Mouse (Mus musculus) cerebellum, adult 9-10 months (tissue): ENCODE measurements around the gene Shoc2.

Experiments
- DNase-seq: peaks from one replicate; pipeline ENCODE4 v3.0.0; 2022

Shoc2 gene

DNA sequence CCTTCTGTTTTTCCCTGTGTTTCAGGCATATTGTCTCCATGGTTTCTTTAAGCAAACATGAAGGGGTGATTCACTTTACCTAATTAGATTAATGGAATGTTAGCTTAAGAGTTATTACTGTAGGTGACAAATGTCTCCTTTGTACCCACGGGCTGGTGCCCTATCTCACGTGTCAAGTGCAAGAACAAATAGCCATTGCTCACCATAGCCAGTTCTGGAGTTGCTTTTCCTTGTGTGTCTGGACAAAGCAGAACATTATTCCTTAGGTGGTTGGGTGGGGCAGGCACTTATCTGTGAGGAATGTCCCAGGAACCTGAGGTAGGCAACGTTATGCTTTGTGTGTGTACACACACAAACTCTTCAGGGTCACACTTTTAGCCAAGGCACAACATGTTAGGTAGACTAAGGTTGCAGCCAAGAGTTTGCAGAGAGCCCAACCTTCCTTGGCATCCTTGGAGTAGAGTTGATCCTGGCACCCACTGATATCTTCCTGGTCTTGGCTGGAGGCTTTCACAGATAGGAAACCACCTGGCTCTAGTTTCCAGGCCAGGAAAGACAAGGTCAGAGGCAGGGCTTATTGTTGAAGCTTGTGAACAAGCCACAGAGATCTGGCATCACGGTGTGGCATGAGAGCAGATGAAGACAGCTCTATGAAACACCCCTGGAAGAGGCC lies 96.4 kb downstream of the Shoc2 start:
- DNase-seq = peak; percentile 31

DNA sequence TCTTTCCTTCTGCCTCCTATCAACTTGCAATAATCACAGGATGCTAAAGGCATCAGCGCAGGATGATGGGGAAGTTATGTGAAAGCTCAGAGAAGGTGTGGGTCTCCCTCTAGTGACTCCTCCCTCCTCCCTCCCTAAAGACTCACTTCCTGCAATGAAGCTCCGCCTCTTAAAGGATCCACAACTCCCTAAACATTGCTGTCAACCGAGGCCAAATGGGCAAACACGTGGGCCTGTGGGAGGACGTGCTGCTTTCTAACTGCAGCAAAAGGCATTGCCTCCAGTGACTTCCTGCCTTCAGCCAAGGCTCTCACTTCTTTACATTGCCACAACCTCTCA lies 96.9 kb downstream of the Shoc2 start:
- DNase-seq = peak; percentile 30

DNA sequence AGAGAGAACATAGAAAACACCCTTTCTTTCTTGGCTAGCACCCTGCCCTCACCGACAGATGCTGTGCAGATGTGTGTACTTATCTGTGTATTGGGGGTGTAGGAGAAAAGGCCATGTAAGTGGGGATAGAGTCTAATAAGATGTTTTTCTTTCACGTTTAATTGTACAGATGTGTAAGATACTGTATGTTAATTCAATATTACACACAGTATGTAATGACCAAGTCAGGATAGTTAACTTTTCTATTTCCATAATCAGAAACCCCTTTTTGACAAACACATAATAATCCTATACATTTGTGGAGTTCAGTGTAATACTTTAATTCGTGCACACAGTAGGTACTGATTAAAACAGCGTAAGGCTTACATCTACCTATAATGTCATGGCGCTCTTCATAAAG lies 99.7 kb downstream of the Shoc2 start, which contains the start of gene Adra2a:
Gene Adra2a, plus strand, starts transcription at position 301 of the 400 bp plus-strand sequence.
- no peak for DNase-seq

DNA sequence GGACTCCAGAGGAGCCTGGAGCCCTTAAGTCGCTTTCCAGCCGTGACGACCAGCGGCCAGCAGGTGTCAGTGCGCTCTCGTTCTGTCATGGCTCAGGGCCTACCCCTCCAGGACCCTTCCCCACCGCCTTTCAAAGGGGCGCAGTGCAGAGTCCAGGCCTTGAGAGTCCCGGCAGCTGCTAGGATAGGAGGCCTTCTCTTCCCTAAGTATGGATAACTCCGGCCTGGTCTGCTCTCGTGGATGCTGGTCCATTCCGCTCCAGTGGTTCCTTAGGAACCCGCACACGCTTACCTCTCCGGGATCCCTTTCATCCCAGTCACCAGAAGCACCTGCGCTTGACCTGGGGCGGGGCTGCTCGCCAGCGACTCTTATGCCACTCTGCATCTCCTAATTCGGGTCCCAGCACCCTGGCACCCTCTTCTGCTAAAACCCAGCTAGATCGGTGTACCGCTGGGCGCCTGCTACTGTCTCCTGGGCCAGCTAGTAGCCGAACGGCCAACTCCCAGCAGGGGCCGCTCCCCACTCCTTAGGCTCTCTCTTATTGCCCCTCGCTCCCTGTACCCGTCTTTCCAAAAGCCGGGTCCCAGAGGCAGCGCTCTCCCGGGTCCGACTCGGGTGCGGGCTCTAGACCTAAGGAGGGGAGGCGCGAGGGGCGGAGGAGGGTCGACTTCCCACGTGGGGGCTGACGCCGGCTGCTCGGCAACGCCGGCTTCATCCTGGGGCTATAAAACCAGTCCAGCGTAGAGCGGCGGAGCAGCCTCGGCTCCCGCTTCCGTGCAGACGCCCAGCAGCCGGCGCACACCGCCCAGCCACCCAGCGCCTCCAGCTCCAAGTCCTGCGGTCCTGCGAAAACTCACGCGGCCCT lies 100.6 kb downstream of the Shoc2 start:
- DNase-seq = peak; percentile 41

DNA sequence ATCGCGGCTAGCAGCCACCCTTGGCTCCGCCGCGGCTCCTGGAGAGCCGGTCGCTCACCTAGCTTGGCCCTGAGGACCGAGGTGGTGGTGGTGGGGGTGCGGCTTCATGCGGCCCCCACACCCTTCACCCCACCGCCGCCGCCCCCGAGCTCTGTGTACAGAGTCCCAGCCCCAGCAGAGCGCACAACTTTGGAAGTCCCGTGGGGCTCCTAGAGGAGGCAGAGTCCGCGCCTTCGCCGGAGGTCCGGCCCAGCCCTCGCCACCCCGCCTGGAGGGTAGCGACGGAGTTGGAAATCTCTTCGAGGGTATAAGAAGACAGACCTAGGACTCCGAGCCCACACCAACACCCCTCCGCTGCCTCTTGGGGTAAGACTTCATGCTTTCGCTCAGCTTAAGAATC lies 101.3 kb downstream of the Shoc2 start:
- no peak for DNase-seq

DNA sequence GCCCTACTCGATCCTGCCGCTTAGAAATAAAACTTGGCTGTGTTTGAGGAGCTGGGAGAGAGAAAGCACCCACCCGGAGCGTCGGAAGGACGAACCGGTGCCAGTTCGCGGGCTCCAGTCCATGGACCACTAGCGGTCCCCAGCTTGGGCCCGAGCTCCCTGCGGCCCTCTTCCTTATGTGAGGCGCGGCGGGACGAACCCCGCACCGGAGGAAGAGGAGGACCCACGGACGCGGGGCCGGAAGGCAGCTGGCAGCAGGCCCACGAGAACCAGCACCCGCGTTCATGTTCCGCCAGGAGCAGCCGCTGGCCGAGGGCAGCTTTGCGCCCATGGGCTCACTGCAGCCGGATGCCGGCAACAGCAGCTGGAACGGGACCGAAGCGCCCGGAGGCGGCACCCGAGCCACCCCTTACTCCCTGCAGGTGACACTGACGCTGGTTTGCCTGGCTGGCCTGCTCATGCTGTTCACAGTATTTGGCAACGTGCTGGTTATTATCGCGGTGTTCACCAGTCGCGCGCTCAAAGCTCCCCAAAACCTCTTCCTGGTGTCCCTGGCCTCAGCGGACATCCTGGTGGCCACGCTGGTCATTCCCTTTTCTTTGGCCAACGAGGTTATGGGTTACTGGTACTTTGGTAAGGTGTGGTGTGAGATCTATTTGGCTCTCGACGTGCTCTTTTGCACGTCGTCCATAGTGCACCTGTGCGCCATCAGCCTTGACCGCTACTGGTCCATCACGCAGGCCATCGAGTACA lies 102.0 kb downstream of the Shoc2 start:
- DNase-seq = no peak

DNA sequence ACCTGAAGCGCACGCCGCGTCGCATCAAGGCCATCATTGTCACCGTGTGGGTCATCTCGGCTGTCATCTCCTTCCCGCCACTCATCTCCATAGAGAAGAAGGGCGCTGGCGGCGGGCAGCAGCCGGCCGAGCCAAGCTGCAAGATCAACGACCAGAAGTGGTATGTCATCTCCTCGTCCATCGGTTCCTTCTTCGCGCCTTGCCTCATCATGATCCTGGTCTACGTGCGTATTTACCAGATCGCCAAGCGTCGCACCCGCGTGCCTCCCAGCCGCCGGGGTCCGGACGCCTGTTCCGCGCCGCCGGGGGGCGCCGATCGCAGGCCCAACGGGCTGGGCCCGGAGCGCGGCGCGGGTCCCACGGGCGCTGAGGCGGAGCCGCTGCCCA lies 102.6 kb downstream of the Shoc2 start:
- DNase-seq = no peak

DNA sequence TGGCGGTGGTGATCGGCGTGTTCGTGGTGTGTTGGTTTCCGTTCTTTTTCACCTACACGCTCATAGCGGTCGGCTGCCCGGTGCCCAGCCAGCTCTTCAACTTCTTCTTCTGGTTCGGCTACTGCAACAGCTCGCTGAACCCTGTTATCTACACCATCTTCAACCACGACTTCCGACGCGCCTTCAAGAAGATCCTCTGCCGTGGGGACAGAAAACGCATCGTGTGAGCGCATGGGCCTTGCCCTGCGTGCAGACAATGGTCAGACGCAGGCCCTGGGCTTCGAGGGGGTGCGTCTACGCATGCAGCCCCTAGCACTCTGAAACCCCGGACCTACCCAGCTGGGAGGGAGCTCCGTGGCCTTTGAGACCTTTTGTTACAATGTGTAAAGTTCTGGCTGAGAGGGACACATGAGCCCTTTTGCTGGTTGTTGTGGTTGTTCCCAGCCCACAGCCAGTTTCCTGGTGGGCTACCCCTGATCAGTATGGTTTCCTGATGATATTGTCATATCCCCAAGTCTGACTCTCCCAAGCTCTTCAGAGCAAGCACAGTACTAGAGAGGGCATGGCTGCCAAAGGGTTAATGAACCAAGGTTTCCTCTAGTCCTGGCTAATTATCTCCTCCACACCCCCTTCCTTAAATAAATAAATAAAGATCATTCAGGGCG lies 103.4 kb downstream of the Shoc2 start:
- no peak for DNase-seq

DNA sequence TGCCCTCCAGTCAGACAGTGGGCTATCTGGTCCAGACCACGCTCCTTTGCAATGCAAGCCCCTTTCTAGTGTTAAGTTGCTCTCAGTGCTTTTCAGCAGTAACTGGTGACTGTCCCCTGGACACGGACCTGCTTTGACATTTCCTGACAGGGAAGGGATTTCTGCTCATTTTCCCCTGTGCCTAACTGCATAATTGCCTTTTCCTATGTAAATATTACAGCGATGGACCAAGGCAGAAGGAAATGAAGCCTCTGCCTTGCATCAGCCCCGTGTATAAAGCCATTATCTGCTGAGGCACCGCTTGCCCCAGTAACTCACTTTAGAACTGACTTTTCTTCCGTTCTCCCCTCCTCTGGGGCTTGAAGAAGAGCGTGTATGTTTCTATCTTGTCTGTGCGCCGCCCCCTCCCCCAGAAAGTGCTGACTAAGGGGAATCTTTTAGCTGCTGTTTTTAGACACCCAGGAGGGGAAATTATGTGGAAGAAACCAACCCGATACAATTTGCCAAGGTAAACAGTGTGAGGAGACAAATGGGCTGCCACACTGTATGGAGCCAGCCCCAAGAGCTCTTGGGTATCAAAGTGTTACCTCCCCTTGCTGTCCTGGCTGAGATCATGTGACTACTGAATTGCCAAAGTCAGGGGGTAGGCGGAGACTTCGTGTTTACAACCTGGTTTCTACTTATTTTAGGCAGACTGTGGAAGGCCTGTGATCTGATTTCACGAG lies 104.2 kb downstream of the Shoc2 start:
- DNase-seq = no peak

DNA sequence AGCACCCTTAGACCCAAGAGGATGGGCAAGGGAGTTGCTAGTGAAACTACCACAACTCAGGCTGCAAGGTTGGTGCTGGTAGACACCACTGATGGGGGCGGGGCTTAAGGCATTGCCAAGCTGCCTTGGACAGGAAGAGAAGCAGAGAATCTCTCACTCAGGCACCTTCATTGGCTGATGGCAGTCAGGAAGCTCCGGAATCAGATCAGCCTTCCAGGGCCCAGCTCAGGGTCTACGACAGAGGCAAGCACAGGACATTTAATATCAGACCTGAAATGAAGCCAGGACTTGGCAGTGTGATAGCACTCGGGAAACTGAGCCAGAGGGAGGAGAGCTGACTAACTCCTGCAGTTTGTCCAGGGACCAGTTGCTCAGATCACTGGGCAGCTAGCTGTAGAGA lies 107.5 kb downstream of the Shoc2 start:
- DNase-seq = no peak

DNA sequence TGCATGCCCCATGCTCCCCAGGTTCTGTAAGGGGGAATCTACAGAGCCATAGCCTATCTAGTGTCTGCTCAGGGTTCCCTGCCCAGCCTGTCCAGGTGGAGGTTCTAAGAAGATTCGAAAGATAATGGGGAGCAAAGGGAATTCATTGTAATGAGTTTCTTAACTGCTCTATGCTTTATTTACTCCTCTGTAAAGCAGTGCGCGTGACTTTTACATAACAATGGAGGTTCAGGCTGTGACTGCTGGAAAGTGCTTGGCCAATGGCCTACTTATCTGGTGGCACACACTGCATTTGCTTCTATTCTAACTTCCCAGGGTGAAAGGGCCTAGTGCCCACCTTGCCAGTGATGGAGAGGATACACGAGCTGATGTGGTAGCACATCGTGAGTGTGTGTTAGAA lies 111.7 kb downstream of the Shoc2 start:
- no peak for DNase-seq

DNA sequence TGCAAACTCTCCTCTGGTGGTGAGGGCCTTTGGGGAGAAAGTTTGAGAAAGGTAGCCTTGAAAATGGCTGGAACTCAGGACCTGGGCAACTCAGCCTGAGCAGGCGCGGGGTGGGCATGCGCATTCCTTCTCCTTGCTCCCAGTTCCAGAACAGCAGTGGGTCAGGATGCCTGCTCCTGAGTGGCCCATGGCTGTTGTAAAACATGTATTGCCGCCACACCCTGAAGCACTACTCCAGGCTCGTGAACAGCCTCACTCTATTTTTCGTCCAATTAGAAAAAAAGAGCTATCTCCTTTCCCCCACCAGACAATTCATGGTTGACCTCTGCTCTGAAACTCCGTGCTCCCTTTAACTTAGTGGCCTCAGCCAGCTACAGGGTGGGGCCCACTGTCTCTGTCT lies 124.3 kb downstream of the Shoc2 start:
- no peak for DNase-seq

DNA sequence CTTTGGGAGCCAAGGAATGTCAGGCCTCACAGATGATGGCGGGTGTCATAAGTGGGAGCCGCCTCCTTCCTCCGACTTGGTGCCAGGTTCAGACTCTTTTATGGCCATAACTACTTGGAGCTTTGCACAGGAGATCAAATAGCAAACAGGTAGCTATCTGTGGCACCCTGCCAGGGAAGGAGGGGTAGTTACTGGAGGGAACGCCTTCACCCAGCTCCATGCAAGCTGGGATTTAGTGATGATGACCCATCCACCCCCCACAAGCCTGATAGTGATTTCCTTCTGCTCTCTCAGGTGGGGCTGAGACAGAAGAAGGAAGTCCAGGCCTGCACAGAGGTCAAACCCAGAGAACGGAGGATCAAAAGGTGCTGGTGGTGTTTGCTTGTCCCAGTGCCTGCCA lies 126.4 kb downstream of the Shoc2 start:
- no peak for DNase-seq

DNA sequence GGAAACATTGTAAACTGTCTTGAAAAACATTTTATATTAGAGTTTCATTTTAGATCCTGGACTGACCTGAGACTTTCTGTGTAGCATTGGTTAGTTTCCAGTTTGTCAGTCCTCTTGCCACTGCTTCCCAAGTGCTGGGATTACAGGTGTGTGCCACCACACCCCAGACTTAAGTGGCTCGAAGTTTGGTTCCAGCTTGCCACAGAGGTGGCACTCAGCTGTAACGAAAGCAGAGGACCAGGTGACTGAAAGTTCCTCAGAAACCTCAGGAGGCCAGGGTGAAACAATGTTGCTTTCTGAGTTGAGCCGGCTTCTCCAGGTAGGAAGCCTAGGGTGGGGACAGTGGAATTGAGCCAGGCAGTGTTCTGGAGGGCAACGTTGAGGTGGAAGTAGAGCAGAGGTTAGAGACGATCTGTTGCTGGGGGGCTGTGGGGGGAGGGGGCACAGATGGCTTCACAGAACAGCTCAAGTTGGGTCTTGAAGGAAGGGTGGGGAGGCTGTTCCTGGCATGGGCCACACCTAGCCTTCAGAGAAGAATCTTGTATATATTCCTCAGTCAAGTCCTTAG lies 128.2 kb downstream of the Shoc2 start:
- no peak for DNase-seq

DNA sequence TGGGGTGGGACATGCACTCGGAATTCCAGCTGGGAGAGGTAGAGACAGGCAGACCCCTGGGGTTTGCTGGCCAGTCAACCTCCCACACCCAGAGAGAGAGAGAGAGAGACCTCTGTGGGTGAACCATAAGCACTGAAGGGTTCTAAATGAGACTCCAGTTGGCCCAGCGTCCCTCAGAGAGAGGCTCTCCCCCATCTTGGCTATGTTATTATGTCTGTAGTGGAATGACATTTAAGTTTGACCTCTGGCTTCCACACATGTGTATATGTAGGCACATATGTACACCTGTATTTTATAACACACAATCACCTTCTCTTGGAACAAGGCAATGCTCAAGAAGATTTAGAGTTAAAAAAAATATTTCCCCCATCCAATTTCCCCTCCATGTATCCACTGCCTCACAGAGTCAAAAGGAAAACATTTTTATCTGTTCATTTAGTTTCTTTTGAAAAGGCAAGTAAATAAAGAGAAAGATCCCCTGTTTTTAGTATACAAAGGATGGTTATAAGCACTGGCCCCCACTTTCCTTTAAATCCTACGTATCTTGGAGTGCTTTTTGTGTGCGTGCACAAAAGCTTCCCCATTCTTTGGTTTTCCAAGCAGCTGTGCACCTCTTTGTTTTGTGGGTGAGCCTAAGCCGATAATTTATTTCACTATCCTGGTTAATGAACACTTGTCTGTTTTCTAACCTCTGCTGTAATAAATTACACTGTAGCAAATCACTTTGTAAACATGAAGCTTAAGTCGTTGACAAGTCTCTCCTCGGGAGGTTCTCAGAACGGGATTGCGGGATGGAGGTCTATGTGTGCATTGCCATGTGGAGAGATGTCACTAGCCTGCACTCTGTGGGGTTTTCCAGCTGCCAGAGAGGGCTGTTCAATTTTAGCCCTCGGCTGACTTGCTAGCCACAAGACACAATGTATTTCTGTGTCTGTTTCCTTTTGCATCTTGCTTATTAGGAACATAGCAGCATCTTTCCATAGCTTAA lies 132.6 kb downstream of the Shoc2 start:
- no peak for DNase-seq

DNA sequence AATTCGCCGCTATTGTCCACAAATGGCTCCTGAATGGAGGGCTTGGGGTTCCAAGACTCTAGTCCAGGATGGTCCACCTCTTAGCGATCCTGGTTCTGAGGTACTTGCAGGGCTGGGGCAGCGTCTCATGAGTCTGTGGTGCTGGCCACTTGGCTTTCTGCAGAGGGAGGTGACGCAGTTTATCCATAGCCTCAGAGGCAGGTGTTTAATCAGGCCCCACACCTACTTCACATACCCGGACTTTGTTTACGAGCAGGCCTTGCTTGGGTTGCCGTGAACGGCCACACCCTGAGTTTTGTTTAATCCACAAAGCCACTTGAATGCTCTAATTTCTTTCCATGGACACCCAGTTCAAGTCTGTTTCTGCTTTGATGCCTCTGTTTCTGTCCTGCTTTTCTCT lies 137.2 kb downstream of the Shoc2 start:
- DNase-seq = no peak

DNA sequence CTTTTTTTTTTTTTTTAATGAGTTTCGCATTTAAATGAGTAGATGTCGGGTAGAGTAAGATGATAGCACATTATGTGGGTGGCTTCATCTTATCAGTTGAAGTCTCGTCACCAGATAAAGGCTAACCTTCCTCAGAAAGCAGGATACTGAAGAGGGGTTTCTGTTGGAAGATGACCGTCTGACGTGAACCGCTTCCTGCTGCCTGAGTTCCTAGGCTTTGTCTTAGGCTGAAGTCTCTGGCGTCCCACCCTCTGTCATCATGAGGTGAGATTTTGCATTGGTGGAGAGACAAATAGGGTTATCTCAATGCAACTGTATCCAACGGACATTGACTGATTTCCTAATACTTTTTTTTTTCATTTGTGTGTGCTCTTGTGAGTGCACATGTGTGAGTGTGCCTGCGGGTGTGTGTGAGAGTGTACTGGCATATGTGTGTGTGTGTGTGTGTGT lies 137.6 kb downstream of the Shoc2 start:
- no peak for DNase-seq
